Mouse (Mus musculus) spleen, adult 18-20 months (tissue): ENCODE measurements around the gene Svep1.

Source experiments
- DNase-seq, 2 experiments: peaks; one replicate each; pipeline ENCODE4 v3.0.0; 2022; ENCODE audit warnings: mixed read lengths in 2 of 2

Gene Svep1

DNA sequence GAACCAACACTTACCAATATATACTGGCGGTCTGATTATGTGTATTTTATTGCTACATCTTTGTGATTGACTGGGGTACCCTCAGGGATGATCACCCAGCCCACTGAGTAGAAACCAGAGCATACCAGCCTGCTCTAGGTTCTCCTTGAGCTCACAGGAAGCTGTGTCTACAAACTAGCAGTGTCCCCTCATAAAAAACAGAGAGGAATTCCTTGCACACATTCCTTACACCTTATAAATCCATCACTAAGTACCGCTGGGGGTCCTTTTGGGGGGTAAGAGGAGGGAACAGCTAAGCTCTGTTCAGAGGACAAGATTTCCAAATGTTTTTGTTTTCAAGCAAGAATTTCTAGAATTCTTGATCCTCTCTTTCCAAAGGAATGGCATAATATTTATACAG is 36.7 kb downstream of the Svep1 start:
- DNase-seq: no peak

DNA sequence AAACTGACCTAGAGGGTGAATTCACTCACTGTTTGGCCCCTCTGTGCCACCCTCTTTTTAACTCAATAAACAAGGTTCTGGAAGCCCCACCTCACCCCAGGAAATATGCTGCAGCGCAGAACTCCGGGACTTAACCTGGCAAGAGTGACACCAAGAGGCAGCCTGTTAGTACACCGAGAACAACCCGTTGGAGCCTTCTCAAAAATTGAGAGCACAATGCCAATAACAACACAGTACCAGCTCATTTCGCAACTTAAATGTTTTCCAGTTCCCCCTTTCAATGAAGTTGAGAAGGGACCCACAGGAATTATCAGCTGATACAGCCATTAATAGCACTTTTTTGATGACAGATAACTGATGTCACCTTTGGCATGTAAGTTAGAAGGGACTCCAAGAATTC is 38.3 kb downstream of the Svep1 start:
- DNase-seq: no peak

DNA sequence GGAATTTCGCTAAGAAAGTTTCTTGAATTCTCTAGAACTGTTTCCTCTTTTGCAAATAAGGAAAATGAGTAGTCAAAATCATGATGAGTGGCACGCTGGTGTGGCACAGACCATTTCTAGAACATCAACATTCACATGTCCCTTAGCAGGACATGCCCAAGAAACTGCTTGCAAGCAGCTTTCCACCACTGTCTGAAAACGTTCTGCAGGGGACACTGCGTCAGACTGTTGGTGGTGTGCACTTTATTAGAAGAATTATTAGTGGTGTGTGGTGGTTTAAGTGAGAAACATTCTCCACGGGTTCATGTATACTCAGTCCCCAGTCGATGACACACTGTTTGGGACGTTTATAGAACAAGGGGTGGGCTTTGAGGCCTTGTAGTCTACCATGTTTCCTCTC is 40.9 kb downstream of the Svep1 start:
- no peak for DNase-seq

DNA sequence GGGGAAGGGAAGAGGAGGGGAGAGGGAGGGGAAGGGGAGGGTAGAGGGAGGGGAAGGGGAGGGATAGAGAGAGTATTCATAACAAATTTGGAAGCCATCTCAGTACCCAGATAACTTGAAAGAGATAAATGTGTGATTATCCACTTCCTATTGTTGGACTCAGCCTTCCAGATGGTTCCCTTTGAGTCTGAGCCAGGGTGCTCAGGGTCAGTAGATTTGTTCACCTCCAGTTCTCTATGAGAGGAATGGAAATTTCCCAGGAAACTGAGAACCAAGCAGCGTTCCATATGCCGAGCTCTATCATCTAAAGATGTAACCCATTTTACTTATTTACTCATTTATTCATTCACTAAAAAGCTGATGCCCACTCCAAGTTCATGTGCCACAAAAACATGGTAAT is 44.8 kb downstream of the Svep1 start:
- no peak for DNase-seq

DNA sequence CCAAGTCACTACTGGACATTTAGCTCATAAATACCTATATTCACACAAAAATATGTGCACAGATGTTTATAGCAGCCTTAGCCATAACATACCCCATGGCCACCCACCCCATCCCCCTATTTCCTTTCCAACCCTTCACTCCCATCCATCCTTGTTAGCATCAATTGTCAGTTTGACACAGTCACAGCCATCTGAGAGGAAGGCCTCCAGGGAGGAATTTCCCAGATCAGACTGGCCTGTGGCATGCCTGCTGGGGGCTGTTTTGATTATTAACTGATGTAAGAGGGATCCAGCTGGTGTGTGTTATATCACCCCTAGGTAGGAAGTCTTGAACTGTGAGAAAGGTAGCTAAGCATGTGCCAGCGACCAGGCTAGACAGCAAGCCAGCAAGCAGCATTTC is 47.1 kb downstream of the Svep1 start:
- DNase-seq: no peak

DNA sequence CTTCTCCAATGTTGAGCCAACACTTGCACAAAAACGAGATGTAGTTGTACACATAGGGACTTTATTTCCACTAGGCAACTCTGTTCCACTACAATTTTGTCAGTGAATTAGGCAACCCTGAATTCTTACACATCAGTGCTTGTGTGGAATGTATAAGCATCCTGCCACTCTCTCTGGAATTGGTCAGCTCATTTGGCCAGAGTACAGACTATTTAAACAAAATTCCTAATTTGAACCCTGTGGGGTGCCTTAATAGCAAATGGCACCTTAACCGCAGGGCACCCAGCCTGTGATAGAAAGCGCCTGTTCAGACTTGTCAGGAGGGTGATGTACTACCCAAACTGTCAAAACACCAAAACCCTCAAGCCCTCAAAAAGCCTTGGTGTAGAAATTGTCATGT is 56.4 kb downstream of the Svep1 start:
- no peak for DNase-seq

DNA sequence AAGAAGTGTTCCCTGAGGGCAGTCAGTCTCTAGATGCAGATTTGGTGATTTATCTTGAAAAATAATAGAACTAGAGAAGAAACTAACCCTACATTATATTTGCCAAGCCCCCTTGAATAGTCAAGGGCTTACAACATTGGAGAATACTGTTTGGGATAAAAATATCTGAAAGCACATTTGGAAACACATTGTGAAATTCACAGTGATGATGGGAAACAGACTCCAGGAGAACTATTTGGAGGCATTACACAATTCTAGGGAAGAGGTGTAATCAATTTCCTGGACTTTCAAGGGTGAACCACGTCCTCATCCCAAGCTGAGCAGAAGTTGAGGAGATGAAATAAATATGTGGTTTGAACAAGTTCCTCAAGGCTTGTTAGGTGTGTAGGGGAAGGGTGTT is 57.5 kb downstream of the Svep1 start:
- DNase-seq: no peak

DNA sequence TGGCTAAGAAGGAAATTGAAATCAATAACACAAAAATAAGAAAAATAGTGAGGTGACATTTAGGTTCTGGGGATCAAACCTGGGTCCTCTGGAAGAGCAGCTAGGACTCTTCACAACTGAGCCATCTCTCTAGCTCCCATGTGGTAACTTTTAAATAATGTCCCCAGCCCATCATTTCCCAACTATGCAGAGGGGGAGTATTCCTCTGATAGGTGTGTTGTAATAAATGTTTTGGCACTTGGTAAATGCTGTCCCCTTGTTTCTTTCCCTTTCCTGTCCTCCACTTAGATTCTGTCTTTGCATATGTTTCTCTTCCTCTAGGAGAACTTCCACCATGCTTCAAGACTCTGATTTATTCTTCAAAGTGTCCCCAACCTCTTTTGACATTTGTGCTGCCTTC is 58.1 kb downstream of the Svep1 start:
- DNase-seq: no peak

DNA sequence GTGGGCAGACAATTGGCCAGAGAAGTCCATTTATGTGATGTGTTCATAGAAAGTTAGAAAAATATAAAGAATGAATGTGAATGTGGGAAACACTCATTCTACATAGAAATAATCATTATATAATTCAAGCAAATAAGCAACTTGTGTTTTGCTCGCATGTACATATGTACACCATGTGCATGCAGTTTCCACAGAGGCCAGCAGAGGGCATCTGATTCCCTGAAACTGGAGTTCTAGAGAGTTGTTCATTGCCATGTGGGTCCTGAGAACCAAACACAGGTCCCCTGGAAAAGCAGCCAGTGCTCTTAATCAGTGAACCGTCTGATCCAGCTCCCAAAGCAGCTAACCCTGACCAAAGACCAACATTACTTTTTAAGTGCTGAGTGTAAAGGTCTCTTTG is 60.0 kb downstream of the Svep1 start:
- DNase-seq: no peak

DNA sequence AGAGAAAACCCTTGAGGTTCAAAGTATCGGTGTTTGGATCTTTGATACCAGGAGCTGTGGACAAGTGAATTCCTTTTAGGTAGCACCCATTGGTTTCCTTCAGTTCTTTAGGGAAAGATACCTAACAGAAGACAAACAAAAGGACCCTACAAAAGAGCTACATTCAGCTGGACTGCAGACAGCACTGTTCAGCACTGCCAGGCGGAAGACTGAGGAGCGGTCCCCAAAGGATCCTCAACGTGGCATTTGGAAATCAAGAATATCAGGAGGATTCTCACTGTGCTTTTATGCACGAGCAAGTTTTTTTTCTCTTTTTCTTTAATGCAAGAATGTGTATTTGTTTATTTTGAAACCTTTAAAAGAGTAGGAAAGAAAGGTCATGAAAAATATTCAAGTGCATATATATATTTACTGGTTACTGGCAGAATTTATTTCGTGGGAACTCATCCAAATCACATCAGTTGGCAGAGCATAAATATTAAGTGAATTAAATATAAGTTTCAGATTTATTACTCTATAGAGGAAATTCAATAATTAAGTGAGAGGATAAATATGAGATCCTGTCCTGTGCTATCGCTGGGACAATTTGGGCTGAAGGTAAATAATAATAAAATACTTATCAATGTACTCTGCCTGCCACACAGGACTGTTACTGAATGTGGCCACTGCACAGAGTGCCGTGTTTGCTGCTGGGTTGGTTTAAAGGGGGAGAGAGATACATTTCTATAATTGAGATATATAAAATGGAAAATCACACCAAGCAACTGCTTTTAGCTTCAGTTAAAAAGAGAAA is 66.7 kb downstream of the Svep1 start:
- no peak for DNase-seq

DNA sequence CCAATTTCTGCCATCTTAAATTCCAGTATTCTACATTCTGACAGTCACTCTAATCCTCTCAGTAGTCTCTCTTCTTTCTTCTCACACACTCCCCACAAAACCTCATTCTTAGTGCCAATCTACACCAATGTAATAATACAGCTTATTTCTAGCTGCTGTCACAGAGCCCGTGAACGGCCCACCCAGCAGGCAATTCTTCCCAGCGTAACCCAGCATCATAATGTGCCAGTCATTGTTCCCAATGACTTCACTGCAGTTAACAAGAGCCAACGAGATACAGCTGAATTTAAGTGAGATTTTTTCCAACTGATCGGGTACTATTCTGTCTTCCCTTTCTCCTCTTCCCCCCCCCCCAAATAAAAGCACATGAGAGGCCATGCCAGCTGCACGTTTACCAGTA is 67.4 kb downstream of the Svep1 start:
- no peak for DNase-seq

DNA sequence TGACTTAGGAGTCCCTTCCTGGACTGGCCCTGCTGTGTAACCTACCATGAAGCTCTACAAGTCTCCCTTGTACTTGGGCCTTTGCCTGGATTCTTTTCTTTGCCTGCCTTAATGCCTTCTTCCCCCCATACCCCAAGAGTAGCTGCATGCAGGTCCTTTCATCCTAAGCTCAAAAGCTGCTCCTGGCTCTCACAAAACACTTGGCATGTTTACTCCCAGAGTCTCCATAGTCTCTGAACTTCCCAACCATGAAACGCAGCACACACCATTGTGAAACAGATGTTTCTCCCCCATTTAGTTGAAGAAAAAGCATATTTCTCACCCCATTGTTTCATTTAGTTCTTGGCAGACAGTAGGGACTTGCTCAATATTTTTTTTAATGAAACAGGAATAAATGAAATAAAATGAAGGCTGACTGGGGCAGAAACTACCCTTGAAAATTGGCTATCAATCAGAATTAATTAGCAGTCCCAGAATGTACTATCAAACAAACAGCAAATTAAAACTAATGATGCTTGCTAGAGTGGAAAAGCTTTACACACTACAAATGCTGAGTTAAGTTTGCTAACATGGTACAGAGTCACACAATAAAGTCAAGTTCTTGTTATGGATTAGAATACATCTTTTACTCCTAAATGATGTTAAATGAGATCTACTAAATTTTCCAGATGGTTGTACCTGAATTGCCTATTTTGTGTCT is 72.9 kb downstream of the Svep1 start:
- DNase-seq: no peak

DNA sequence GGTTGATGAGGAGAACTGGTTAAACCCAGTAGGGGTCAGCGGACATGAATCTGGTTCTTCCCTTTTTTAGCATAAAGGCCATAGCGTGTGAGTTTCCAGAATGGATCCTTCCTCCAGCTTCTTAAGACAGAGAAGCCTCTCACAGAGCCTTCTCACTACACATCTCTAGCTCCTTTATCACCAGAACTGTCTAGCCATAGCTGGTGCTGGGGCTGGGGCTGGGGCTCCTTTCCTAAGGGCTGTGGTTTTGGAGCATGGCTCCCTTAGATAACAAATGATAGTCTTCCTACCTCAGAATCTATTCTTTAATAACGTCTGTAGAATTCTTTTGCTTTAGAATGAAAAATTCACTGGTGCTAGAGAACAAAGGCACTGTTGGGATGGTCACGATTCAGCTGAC is 76.8 kb downstream of the Svep1 start:
- DNase-seq: no peak

DNA sequence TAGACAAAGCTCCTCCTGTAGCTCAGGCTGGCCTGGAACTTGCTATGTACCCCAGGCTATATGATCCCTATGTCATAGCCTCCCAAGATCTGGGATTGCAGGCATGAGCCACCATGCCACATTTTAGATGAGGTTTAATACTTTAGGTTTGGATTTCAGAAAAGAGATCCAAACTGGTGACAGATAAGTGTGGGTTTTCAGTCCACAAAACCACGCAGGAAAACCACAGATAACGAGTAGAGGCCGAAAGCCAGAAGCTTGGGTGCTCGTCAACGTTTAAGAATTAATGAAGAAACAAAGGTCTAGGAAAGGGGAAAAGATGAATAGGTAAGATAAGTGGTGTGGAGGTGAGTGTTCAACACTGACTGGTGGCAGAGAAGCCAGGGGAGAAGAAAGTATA is 79.6 kb downstream of the Svep1 start:
- DNase-seq: no peak

DNA sequence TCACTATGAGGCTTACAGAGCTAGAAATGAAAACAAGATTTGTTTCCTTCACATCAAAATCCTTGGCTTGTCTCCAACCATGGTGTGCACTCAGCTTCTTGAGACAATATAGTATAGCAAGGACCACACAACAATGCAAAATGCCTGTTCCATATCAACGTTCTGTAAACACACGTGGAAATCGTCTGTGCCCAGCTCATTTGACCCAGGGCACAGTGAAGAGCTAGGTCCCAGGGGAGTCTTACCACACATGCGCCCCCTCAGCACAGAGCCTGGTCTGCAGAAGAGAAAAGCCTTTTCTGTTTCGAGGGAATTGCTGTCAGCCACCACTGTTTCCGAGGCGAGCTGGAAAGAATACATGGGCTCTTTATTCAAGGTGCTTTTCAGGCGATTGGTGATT is 91.2 kb downstream of the Svep1 start:
- no peak for DNase-seq

DNA sequence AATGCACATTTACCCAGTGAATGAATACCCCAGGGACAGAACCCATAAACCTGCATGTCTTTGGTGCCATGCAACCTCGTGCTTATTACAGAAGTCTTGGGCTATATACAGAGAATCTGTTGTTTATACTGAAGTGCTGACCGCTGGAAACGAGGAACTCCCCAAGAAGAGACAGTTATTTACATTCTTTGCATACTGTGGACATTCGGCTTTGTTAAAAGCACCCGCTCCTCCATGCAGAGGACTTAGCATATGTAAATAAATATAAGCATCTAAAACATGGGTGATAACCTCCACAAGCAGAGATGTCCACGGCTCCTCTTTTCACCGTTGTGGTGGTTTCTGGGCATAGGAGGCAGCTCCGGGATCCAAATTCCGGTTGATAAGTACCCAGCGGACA is 95.7 kb downstream of the Svep1 start:
- no peak for DNase-seq

DNA sequence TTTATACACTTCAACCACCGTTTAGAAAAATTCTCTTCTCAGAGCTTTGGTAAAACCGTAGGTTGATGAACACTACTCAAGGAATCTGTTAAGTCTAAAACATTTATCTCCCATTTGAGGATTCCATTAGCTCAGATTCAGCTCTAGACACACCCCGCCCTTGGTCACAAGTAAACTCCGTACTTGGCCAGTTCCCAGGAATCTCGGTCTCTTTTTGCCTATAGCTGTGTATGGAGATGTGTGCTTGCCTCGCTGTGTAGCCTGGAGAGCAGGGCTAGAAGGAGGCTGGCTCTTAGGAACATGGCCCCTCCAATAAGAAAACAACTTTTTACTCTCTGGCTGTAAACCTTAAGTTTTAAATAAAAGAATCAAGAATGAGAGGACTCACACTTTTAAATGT is 96.9 kb downstream of the Svep1 start:
- DNase-seq: no peak

DNA sequence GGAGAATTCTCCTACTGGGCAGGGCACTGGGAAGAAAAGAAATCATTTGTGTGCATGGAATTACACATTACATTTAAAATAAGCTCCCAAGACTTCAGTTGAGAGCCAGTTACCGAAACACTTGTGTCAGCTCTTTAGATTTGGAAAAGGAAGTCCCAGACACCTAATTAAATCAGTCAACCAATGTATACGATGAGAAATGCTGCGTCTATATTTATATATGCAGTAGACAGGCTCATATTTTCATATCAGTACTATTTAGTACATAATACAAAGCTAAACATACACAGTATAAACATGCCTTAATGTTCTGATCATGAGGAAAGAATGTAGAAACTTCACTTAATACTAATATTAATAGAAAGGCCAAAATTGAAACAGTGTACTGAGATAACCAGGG is 98.3 kb downstream of the Svep1 start:
- no peak for DNase-seq

DNA sequence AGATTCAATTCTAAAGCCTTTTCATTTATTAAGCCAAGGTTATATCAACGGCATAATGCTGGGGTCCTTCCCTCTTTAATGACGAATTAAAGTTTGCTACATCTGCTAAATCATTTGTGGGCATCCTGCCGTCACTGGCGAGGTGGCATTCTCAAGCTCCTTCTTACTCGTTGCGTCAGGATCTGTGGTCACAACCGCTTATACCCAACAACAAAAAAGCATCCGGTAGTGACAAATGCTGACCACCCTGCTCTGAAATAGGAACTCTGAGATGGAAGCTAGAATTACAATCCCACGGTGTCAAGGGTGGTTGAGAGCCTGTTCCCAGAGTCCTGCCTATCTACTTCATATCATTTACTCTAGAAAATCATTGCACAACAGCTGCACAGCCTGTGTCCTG is 108.9 kb downstream of the Svep1 start:
- DNase-seq: no peak

DNA sequence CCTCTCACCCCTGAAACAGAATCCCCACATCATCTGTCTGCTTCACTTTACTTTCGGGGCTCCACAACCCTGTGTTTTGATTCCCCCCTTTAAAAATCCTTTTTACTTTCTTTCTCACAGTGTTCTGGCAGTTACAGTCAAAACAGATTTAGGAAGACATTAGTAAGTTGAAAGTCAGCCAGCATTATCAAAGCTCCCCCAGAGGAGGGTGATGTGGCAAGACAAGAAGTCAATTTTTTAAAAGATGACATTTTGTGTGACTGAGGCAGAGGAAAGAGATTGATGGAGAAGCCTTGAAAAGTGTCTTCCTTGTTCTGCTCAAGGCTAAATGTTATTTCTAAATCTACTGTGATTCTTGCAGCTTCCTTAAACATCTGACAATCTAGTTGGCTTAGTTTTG is 119.9 kb downstream of the Svep1 start:
- DNase-seq: no peak

DNA sequence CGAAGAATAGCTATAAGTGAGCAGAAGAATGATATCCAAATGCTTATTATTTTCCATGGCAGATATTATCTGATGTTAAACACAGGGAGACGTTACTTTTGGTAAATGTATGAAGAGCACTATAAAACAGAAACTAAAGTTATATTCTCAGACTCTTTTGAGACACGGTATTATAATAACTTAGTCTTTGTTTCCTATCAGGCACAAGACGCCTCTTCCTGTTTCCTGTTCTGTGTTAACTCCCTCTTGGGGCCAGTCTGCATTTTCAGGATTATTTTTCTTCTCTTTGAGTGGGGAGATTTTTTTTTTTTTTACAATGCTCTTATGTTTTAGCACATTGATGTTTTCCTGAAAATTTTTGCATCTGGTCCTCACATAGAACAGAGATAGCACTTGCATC is 120.5 kb downstream of the Svep1 start:
- DNase-seq: no peak

DNA sequence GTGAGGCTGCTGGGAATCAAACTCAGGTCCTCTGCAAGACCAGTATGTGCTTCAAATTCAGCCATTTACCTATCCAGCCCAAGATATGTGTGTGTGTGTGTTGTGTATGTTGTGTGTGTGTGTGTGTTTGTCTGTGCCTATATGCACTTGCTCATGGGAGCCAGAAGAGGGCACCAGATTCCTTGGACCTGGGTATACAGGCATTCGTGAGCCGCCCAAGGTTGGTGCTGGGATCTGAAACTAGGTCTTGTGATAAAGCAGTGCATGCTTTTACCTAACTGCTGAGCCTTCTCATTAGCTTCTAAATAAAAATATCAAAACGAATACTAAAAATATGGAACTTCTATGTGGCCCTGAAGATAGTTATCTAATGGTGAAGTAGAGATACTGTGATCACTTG is 121.3 kb downstream of the Svep1 start:
- DNase-seq: no peak

DNA sequence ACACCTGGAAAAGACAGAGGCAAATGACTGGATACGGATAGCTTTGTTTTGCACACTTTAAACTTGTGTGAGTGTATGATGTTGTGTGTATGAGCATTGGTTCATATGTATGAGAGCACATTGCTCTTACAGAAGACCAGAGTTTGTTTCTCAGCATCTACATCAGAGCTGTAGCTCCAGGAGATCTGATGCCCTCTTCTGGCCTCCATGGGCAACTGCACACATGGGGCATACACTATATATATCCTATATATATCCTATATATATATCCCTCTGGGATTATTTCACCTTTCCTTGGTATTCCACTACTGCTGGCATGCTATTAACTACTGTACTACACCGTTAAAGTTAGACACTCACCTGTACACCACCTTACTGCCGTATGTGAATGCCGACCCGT is 122.5 kb downstream of the Svep1 start:
- no peak for DNase-seq

DNA sequence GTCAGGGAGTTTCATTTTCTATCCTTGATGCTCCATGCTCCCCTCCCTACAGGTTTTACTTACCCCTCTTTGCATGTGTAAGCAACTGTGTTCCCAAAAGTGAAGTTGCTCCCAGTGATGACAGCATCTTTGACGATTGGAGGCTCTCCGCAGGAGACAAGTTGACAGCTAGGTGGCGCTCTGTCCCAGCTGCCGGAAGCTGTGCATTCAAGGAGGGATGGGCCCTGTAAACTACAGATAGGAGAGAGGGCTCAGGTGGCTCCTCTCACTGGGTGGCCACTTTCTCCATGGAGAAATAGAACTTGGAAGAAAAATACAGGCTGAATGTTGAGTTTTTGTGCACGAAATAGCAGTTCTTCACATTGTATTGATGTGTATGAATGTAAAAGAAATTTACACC is 124.1 kb downstream of the Svep1 start:
- peak in 1 of 2 experiments; percentile 51 for DNase-seq

DNA sequence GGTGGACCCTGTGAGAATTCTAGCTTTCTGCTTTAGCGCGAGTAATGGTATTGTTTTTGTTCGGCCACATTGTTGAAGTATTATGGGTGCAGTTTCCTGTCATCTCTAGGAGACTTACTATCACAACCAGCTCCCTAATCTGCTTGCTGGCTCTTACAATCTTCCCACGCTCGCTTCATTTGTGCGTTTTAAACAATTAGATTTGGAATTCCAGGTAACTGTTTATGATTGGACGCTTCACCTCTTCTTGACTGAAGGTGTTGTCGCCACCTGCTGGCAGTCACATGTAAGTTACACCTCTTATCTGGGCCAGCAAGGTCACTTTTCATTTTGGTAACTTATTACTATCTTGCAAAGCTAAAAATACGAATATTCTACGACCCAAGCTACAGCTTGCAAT is 127.0 kb downstream of the Svep1 start:
- DNase-seq: peak in 1 of 2 experiments; percentile 46
